Mouse (Mus musculus): ENCODE measurements at regions not wholly inside any gene's neighbourhood (a gene's known extent, or its start where the extent isn't known, plus 50 kb on each side); places are given as distances from the start of the nearest gene placed in this dataset.

DNA sequence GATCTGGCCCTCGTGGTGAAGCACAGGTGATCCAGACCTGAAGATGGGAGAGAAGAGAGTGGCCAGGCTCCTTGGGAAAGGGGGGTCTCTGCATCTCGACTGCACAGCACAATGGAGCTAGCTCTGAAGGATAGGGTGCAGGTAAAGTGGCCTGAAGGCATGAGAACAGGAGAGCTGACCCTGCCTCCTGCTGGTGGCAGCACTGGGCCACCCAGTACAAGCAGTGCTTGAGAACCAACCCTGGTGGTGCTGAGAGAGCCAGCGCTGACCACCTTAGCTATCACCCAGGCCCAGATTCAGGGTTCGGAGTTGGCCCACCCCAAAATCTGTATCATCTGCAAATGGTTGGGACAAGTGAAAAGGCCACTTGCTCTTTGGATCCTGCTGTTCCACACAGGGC lies 66.2 kb downstream of the A730009L09Rik start:
- DNase-seq (ENCODE audit: extremely low read depth, low read depth, low spot score): no peak

GRCm38 (mm10) chr16:84583323-84583722 lies 68.4 kb downstream of the A730009L09Rik start:
- no peak for DNase-seq (ENCODE audit: extremely low read depth, low read depth, low spot score)

GRCm38 (mm10) chr16:84583773-84584229 lies 68.9 kb downstream of the A730009L09Rik start:
- DNase-seq (ENCODE audit: extremely low read depth, low read depth, low spot score): no peak

GRCm38 (mm10) chr16:84584724-84585399 lies 69.9 kb downstream of the A730009L09Rik start:
- no peak for DNase-seq (ENCODE audit: extremely low read depth, low read depth, low spot score)

- DNase-seq (ENCODE audit: extremely low read depth, low read depth, low spot score): no peak
Measured at GRCm38 (mm10) chr16:84592978-84593377, 78.1 kb downstream of the A730009L09Rik start.

DNA sequence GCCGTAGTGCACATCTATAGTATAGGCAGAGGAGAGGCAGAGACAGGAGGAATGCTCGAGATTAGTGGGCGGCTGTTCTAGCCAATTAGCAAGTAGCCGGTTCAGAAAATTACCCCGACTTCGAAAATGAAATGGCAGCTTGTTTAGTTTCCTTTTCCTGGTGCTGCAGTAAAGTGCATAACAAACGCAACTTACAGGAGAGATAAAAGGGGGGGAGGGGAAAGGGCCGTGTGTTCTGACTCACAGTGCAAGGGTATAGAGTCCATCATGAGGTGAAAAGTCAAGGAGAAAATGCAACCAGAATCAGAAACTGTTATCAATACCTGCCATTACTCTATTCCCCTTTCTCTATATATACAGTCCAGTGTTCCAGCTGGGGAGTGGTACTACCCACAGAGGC lies 88.0 kb downstream of the A730009L09Rik start:
- no peak for DNase-seq (ENCODE audit: extremely low read depth, low read depth, low spot score)

GRCm38 (mm10) chr16:84603465-84604205 lies 88.7 kb downstream of the A730009L09Rik start:
- no peak for DNase-seq (ENCODE audit: extremely low read depth, low read depth, low spot score)

GRCm38 (mm10) chr16:84604272-84604975 lies 89.5 kb downstream of the A730009L09Rik start:
- no peak for DNase-seq (ENCODE audit: extremely low read depth, low read depth, low spot score)

- DNase-seq (ENCODE audit: extremely low read depth, low read depth, low spot score): no peak
Measured at GRCm38 (mm10) chr16:84606010-84606803, 91.3 kb downstream of the A730009L09Rik start.

DNA sequence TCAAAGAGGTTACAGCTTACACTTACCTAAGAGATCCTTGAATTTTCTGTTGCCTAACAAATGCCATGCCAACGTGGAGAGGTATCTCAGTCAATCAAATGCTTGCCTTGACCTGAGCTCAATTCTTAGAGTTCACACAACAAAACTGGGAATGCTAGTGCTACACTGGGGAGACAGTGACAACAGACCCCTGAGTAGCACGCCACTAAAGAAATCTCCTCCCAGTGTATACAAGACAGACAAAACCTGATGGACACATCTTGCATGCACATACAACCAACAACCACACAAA lies 91.8 kb downstream of the A730009L09Rik start:
- no peak for DNase-seq (ENCODE audit: extremely low read depth, low read depth, low spot score)

DNA sequence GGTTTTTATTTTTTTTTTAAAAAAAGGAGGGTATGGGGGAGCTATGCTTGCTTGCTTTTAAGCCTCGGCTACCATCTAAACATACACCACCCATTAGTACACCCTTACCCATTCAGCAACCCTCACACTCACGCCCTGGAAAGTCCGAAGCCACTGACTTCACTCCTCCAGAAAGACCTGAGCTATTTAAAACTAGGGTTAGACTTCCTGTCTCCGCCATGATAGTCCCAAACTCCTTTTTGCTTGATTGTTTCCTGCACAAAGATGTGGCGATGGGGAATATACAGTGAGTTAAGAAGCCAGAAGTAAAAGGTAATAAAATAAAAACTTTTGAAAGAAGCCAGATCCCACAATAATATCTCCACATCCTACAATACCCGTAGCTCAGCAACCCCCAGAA lies 92.6 kb downstream of the A730009L09Rik start:
- DNase-seq (ENCODE audit: extremely low read depth, low read depth, low spot score): no peak

GRCm38 (mm10) chr16:84615683-84616082 lies 100.8 kb downstream of the A730009L09Rik start:
- DNase-seq (ENCODE audit: extremely low read depth, low read depth, low spot score): no peak

- no peak for DNase-seq (ENCODE audit: extremely low read depth, low read depth, low spot score)
Measured at GRCm38 (mm10) chr16:84616132-84616531, 101.2 kb downstream of the A730009L09Rik start.

DNA sequence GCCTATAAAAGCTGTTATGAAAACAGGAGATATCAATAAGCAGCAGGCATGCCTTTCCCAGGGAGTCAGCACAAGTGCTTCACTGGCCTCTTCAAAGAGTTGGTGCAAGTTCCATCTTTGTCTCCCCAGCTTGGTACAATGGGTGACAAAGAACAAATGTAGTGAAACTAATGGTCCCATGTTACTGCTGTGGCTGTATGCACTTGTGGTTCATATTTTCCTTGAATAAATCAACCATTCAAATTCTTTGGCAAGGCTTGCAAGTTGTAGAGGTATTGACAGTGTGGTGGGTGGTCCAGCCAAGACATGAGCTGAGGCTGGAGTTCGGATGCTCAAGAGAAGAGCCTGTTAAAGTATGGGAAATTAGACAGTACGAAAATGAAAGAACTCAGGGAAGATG lies 103.5 kb downstream of the A730009L09Rik start:
- no peak for DNase-seq (ENCODE audit: extremely low read depth, low read depth, low spot score)

- DNase-seq (ENCODE audit: extremely low read depth, low read depth, low spot score): no peak
Measured at GRCm38 (mm10) chr16:84619876-84620275, 105.0 kb downstream of the A730009L09Rik start.

- no peak for DNase-seq (ENCODE audit: extremely low read depth, low read depth, low spot score)
Measured at GRCm38 (mm10) chr16:84620861-84621260, 105.9 kb downstream of the A730009L09Rik start.

DNA sequence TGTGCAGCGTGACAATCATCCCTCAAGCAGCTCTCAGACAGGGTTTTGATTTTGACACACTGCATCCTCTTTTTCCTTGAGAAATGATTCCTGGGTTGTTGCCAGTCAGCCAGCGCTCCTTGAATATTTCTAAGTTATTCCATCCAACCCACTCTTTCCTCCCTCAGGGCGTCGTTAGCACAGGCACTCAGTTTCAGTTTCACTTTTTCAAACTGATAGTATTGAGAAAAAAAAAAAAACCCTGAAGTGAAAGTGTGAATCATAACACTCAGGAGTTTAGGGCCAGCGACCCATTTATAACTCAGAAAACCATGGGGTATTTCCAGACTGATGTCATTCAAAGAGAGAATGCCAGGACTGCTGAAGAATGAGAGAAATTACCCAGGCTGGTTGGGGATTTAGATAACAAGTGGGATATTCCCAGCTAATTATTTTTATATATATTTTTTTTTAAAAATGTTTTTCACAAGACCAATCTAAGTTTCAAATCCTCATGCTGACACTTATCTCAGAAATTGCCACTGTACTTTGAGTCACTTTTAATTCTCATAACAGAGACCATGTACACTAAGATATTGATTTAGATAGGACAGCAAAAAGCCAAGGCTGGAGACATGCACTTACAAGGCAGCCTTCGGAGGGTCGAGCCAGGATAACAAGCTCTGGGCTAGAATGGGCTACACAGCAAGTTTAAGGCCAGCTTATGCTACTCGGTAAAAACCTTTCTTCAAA lies 106.5 kb downstream of the A730009L09Rik start:
- peak; percentile 5 for DNase-seq (ENCODE audit: extremely low read depth, low read depth, low spot score)

DNA sequence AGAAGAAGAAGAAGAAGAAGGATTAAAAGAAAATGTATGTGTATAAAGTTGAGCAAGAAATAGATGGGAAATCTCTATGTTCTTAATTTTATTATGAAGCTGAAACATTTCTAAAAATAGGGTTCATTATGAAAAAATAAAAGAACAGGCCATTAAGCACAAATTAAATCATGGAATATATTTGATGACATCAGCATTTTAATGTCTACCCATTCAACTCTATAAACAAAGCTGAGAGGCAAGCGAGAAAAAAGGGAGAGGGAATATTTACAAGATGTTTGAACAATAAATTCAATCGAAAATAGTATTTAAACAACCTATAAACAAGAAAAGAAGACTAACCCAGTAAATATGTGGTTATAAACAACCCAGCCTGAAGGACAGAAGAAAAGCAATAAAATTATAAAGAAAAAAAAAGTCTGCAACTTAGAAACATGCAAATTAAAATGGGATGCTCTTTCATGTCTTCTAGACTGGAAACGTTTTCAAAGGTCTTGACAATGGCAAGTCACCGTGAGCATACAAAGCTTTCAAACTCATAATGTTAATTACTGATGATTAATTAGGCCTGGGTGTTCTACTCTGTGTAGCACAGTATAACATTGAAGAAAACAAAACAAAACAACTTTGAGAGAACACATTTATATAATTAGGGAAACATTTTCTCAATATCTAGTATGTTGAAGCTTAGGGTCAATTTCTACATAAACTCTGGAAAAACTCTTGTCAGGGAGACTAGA lies 108.6 kb downstream of the A730009L09Rik start:
- no peak for DNase-seq (ENCODE audit: extremely low read depth, low read depth, low spot score)

DNA sequence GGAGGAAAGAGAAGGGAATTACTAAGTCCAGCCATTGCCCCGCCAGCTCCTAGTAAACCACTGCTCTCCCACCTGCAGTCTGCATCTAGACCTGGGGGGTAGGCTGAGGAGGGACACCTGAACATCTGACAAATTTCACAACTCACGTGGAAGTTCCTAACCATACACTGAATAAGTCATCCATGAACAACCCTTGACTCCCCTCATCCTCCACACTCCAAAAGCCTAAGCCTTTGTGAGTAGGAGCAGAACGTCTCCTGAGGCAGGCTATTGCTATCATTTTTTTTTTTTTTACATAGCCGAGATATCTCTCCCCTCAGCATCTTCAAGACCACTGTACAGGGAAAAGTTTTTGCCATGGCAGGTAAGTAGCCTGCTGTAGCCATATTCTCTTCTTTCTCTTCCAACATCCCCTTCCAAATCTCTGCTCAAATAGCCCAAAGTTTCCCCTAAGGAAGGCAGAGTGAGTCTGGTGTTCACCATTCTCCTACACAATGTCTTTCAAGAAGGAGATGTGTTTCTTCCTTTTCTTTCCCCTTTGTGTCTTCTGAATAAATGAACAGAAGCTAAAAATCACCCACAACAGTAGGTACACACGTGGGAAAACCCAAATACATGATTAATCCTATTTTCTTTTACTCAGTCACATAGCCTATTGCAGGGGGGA lies 109.7 kb downstream of the A730009L09Rik start:
- no peak for DNase-seq (ENCODE audit: extremely low read depth, low read depth, low spot score)
